Mouse (Mus musculus): Measurements from ENCODE around the gene Fdps. TPM values are rescaled to one million over a fixed set of nuclear protein-coding genes. Genes with fewer than 3 reads are reported as not detected.

Fdps gene
- polyA plus RNA-seq, 1 experiment, result 260 TPM

DNA sequence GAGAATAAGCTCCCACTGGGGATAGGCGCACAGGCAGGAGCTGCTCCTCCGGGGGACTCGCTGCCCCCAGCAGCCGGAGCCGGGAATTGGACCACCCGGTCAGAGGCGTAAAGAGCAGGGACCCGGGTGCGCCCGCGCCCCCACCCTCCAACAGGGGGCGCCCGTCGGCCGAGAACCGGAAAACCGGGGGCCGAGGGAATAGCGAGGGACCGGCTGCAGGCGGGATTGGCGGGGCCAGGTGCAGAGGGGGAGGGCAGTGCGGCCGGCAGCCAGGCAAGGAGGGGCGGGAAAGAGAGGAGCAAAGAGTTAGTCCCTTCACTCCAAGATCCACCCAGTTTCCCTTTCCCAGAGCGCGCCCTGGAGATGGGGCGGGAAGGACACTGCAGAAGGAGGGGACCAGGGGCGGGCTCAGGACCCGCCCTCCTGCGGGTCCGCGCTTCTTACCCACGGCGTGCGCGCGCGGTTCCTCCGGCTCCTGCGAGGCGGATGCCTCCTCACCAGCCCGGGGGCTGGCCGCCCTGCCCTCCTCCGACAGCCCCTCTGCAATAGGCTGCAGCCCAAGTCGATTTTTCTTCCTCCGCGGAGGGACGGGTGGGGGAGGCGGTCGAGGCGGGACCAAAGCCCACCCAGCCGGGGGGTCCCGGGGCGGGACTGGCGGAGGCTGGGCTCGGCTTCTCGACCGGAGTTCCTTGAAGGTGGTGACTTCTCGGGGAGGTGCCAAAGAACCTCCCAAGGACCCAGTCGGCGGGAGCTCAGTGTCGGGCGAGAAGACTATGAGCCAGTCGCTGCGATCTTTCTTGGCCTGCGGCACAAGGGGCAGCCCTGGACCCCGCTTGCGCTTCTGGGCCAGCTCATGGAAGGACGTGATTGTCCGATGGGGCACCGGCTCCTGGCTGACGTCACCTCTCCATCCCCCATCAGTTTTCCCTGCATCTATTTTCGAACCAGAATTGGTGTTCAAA is 10.8 kb downstream of the Fdps start:
- Histone ChIP-seq H3K27me3 (ENCODE audit: control insufficient read depth, insufficient read depth, low read length, poor library complexity, severe bottlenecking) (no peaks in the 10 kb centered on the region), H3K27ac (ENCODE audit: insufficient read depth, low read length) (no peak overlapping the region), H3K4me1 (ENCODE audit: control insufficient read depth, insufficient read depth, low read length) (peaks cover 4% of the 10 kb centered on the region), H3K36me3 (ENCODE audit: control insufficient read depth, insufficient read depth, low read length, poor library complexity, severe bottlenecking) (peaks cover 8% of the 10 kb centered on the region), H3K9me3 (replicated peaks; ENCODE audit: control insufficient read depth, insufficient read depth, low read length, poor library complexity, severe bottlenecking) (no peaks in the 10 kb centered on the region), H3K9ac (ENCODE audit: low read depth, poor library complexity, severe bottlenecking) (peak overlapping the region; percentile 86), H3K4me3 (ENCODE audit: low read depth, low read length) (peak overlapping the region; percentile 72)
- TF ChIP-seq POLR2A (IDR thresholded peaks at IDR 0.05; ENCODE audit: insufficient read depth, low read length) (no peak), CTCF (IDR thresholded peaks at IDR 0.05; ENCODE audit: low read depth, low read length) (peak; percentile 52), EP300 (IDR thresholded peaks at IDR 0.05; ENCODE audit: insufficient read depth, low read depth, low read length) (no peak)

DNA sequence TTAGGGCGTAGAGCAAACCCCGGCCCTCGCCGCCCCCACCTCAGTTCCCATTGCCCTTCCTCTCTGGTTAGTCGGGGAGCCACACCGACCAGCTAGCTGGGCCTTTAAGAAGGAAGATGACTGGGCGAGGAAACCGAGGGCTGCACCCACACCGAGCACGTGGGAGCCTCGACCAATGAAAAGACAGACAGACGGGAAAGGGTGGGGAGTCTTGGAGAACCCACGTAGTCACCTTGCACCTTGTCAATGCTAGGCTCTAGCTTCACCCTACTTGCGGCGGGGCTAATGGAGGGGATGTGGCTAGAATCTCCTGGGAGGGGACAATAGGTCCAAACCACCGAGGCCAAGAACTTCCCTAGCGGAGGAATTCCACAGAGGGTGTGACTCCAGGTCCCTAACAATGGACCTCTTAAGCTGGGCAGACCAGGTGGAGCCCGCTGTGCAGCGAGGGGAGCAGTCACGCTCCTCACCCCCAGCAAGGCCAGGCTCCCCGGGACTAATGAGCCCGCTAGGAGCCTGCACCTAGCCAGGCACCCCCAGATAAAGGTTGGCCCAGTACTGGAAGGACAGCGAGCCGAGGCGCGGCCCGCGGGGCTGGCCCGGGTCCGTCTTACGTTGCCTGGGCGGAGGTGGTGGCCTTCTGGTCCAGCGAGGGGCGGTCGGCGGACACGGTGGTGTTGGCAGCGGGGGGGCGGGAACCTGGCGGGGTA is 11.7 kb downstream of the Fdps start:
- H3K9me3 ChIP-seq (replicated peaks; ENCODE audit: control insufficient read depth, insufficient read depth, low read length, poor library complexity, severe bottlenecking), result no peaks in the 10 kb centered on the region
- peaks cover 4% of the 10 kb centered on the region for H3K4me1 ChIP-seq (ENCODE audit: control insufficient read depth, insufficient read depth, low read length)
- no peaks in the 10 kb centered on the region for H3K27me3 ChIP-seq (ENCODE audit: control insufficient read depth, insufficient read depth, low read length, poor library complexity, severe bottlenecking)
- H3K9ac ChIP-seq (ENCODE audit: low read depth, poor library complexity, severe bottlenecking), result peak overlapping the region; percentile 86
- H3K27ac ChIP-seq (ENCODE audit: insufficient read depth, low read length), result no peak overlapping the region
- TF ChIP-seq CTCF (IDR thresholded peaks at IDR 0.05; ENCODE audit: low read depth, low read length), result no peak
- TF ChIP-seq POLR2A (IDR thresholded peaks at IDR 0.05; ENCODE audit: insufficient read depth, low read length), result no peak
- no peak for TF ChIP-seq EP300 (IDR thresholded peaks at IDR 0.05; ENCODE audit: insufficient read depth, low read depth, low read length)
- peaks cover 8% of the 10 kb centered on the region for H3K36me3 ChIP-seq (ENCODE audit: control insufficient read depth, insufficient read depth, low read length, poor library complexity, severe bottlenecking)
- H3K4me3 ChIP-seq (ENCODE audit: low read depth, low read length), result peak overlapping the region; percentile 72

DNA sequence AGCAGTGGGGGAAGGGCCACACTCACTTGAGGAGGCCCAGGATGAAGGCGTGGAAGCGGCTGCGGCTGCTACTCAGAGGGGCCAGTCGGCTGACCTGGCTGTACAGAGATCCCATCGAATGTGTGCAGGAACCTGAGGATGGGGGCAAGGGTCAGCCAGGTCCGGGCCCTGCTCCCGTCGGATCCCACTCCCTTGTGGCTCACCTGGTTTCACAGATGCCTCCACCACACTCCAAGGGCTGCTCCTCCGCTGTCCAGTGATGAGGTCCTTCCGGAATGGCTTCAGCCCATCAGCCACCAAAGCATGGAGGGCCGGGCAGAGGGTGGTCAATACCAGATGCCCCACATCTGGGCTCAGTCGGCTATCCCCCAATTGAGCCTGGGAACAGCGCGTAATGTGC is 12.8 kb downstream of the Fdps start:
- no peak overlapping the region for H3K27ac ChIP-seq (ENCODE audit: insufficient read depth, low read length)
- peaks cover 4% of the 10 kb centered on the region for H3K4me1 ChIP-seq (ENCODE audit: control insufficient read depth, insufficient read depth, low read length)
- H3K36me3 ChIP-seq (ENCODE audit: control insufficient read depth, insufficient read depth, low read length, poor library complexity, severe bottlenecking), result no peaks in the 10 kb centered on the region
- no peaks in the 10 kb centered on the region for H3K9me3 ChIP-seq (replicated peaks; ENCODE audit: control insufficient read depth, insufficient read depth, low read length, poor library complexity, severe bottlenecking)
- no peaks in the 10 kb centered on the region for H3K27me3 ChIP-seq (ENCODE audit: control insufficient read depth, insufficient read depth, low read length, poor library complexity, severe bottlenecking)
- H3K4me3 ChIP-seq (ENCODE audit: low read depth, low read length), result no peak overlapping the region
- H3K9ac ChIP-seq (ENCODE audit: low read depth, poor library complexity, severe bottlenecking), result no peak overlapping the region
- TF ChIP-seq EP300 (IDR thresholded peaks at IDR 0.05; ENCODE audit: insufficient read depth, low read depth, low read length), result no peak
- no peak for TF ChIP-seq CTCF (IDR thresholded peaks at IDR 0.05; ENCODE audit: low read depth, low read length)
- no peak for TF ChIP-seq POLR2A (IDR thresholded peaks at IDR 0.05; ENCODE audit: insufficient read depth, low read length)

DNA sequence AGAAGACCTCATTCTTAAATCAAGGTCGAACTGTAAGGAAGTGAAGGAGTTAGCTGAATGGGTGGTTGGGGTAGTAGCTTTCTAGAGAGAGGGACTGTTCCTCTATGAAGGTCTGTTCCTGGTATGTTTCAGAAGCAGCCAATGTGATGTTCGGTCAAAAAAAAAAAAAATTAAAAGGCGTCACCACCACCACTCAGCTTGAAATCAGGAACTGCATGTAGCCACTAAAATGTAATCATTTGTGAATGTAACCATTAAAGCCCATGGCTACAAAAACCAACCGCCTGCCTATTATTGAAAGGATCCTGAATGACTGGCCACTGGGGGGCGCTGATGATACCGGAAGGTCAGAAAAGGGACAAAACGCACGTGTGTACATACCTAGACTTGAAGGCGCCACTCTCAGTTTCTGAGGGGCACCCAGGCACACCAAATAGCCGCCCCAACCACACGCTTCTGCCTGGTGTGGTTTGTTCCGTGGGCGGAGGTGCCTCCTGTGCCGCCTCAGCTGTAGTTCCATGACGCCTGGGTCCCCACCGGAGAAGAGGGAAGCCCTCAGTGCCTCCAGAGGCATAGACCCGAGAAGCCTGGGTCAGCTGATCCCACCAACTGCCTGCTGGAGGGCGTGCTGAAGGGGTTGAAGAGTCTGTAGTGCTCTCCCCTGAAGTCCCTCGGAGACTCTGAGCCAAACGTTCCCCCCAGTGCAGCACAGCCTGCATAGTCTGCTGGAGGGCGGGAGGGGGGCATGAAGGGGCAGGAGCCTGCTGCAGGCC is 14.2 kb downstream of the Fdps start:
- TF ChIP-seq POLR2A (IDR thresholded peaks at IDR 0.05; ENCODE audit: insufficient read depth, low read length), result no peak
- TF ChIP-seq EP300 (IDR thresholded peaks at IDR 0.05; ENCODE audit: insufficient read depth, low read depth, low read length), result no peak
- peak; percentile 49 for TF ChIP-seq CTCF (IDR thresholded peaks at IDR 0.05; ENCODE audit: low read depth, low read length)
- 0 out of 2 replicates have a peak overlapping the region, but pooled peaks have one; percentile 13 for H3K4me3 ChIP-seq (ENCODE audit: low read depth, low read length)
- H3K27ac ChIP-seq (ENCODE audit: insufficient read depth, low read length), result no peak overlapping the region
- peak overlapping the region; percentile 32; the same call in 1 of the 2 replicates for H3K9ac ChIP-seq (ENCODE audit: low read depth, poor library complexity, severe bottlenecking)
- H3K4me1 ChIP-seq (ENCODE audit: control insufficient read depth, insufficient read depth, low read length), result peaks cover 4% of the 10 kb centered on the region
- no peaks in the 10 kb centered on the region for H3K27me3 ChIP-seq (ENCODE audit: control insufficient read depth, insufficient read depth, low read length, poor library complexity, severe bottlenecking)
- H3K9me3 ChIP-seq (replicated peaks; ENCODE audit: control insufficient read depth, insufficient read depth, low read length, poor library complexity, severe bottlenecking), result no peaks in the 10 kb centered on the region
- H3K36me3 ChIP-seq (ENCODE audit: control insufficient read depth, insufficient read depth, low read length, poor library complexity, severe bottlenecking), result no peaks in the 10 kb centered on the region

DNA sequence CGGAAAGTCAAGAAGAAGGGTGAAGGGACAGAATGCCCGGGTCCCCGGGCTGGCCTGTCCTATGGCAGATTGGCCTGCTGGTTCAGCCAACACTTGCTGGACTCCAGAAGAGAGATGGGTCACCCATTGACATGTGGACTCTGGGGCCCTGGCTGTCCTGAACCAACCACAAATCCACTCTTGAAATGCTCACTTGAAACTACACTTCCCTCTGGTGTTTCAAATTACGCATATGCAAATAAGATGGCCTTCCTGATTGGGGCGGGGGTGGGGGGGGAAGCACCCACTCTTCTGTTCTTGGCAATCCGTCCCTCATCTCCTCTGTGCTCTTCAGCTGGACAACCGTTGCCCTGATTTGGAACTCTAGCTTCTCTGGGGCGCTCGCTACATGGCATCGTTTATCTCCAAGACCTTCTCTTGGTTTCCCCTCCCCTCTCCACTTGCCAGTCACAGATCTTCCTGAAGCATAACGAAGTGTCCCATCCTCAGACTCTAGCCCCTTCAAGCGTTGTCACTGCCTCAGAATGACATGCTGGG is 17.0 kb downstream of the Fdps start:
- H3K4me1 ChIP-seq (ENCODE audit: control insufficient read depth, insufficient read depth, low read length), result peaks cover 4% of the 10 kb centered on the region
- no peaks in the 10 kb centered on the region for H3K9me3 ChIP-seq (replicated peaks; ENCODE audit: control insufficient read depth, insufficient read depth, low read length, poor library complexity, severe bottlenecking)
- no peak overlapping the region for H3K4me3 ChIP-seq (ENCODE audit: low read depth, low read length)
- H3K27me3 ChIP-seq (ENCODE audit: control insufficient read depth, insufficient read depth, low read length, poor library complexity, severe bottlenecking), result no peaks in the 10 kb centered on the region
- H3K9ac ChIP-seq (ENCODE audit: low read depth, poor library complexity, severe bottlenecking), result no peak overlapping the region
- no peak overlapping the region for H3K27ac ChIP-seq (ENCODE audit: insufficient read depth, low read length)
- H3K36me3 ChIP-seq (ENCODE audit: control insufficient read depth, insufficient read depth, low read length, poor library complexity, severe bottlenecking), result no peaks in the 10 kb centered on the region
- no peak for TF ChIP-seq EP300 (IDR thresholded peaks at IDR 0.05; ENCODE audit: insufficient read depth, low read depth, low read length)
- no peak for TF ChIP-seq CTCF (IDR thresholded peaks at IDR 0.05; ENCODE audit: low read depth, low read length)
- no peak for TF ChIP-seq POLR2A (IDR thresholded peaks at IDR 0.05; ENCODE audit: insufficient read depth, low read length)
